Mouse (Mus musculus) brain, embryonic 14.5 days (tissue): Measurements from ENCODE around the gene Gm20909. TPM values are rescaled to one million over a fixed set of nuclear protein-coding genes. Genes with fewer than 3 reads are reported as not detected.
"Not testable (repeated sequence)": the region's sequence is repeated elsewhere in the genome, so short reads cannot be mapped to it uniquely, and the experiment has no call there.

Source experiments
- DNase-seq: peaks from one replicate; pipeline ENCODE4 v3.0.0-alpha.2; 2011; ENCODE audit warnings: low read depth
- polyA plus RNA-seq: library from polyadenylated mRNA; depleted of rRNA; stranded (reverse); fragments of >200 nt; gene quantifications from 2 replicates; pipeline ENCODE4 v1.2.3, GENCODE M21; 2012; rRNA removed

The Gm20909 gene
- polyA plus RNA-seq, result not detected in 2 replicates

DNA sequence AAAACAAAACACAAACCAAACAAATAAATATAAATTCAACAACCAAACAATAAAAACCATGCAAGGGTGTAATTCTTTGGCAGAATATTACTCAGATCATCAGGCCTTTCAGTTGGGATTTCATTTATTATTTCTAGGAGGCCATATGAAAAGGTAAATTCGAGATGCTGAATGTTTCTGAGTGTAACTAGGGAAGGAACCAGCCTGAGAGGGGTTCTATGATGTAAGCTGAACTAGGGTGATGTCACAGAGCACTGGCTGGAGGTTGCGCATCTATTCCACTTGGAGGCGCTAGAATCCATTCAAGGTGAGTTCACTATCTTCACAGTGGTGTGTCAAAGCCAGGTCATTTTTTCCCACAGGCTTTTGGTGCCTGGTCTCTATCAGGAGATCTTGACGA is at the start of gene Gm20909:
Gm20909 (plus strand) TSS at position 301 of the 400 bp plus-strand sequence.
- not testable (repeated sequence) for DNase-seq

Other genes starting within 250 kb of the Gm20909 start
- not detected in 2 replicates for gene Gm29866, start 170.9 kb upstream of the Gm20909 start, polyA plus RNA-seq
- gene Gm20865, start 77.0 kb downstream of the Gm20909 start, polyA plus RNA-seq, result not detected in 2 replicates